Mouse (Mus musculus): ENCODE data around the gene Kifap3. TPM values are rescaled to one million over a fixed set of nuclear protein-coding genes. Genes with fewer than 3 reads are reported as not detected.

Kifap3 gene
- polyA plus RNA-seq, 1 experiment from 2014 or later: 18.6 TPM

Other genes with a start within 250 kb of the Kifap3 start
- gene Mettl11b, start 54.4 kb upstream of the Kifap3 start, polyA plus RNA-seq (2015; fragmentation: Nextera tagmentation; extraction: Ambion mirVana): not detected in 2 replicates
- 10.0 and 11.0 TPM in 2 replicates for gene Scyl3, start 149.5 kb downstream of the Kifap3 start, polyA plus RNA-seq (2015; fragmentation: Nextera tagmentation; extraction: Ambion mirVana)
- 14.5 and 15.5 TPM in 2 replicates for gene BC055324, start 215.2 kb downstream of the Kifap3 start, polyA plus RNA-seq (2015; fragmentation: Nextera tagmentation; extraction: Ambion mirVana)
- 5.0 and 7.0 TPM in 2 replicates for gene Mettl18, start 215.3 kb downstream of the Kifap3 start, polyA plus RNA-seq (2015; fragmentation: Nextera tagmentation; extraction: Ambion mirVana)

All from heart, embryonic 13.5 days (tissue).